Mouse (Mus musculus): ENCODE results near the gene Cuedc2. TPM values are rescaled to one million over a fixed set of nuclear protein-coding genes. Genes with fewer than 3 reads are reported as not detected.

Cuedc2 gene
- total and polyA plus RNA-seq, 2 experiments from 2014 or later: 214 to 388 TPM

DNA sequence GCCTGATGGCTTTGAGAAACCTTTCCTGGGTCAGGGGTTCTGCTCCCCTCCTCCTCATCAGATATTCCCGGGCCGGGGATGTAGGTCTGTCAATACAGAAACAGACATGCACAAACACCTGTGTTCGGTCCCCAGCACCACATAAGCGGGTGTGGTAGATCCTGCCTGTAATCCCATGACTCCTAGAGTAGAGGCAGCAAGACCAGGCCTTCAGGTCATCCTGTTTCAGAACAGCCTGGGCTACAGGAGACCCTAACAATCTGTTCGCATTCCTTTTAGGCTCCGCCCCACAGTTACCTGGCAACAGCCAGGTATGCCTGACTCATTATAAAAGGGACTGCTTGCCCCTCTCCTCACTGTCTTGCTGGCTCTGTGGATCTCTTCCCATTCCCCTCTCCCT is 11.0 kb upstream of the Cuedc2 start:
- H3K27ac ChIP-seq (ENCODE audit: low read depth, low read length): peak overlapping the region; percentile 94; the same call in 1 of the 2 replicates
- peak overlapping the region; percentile 95 for H3K9ac ChIP-seq
- no peak for ATAC-seq
- H3K4me2 ChIP-seq (ENCODE audit: low read depth): peak overlapping the region; percentile 95
- peak overlapping the region; percentile 78 for H3K4me3 ChIP-seq (ENCODE audit: low read depth, low read length)
- no peaks in the 10 kb centered on the region for H3K36me3 ChIP-seq (ENCODE audit: insufficient read depth)
- TF ChIP-seq CTCF (IDR thresholded peaks at IDR 0.05; ENCODE audit: low read depth): no peak
- H3K4me1 ChIP-seq (ENCODE audit: insufficient read depth): 0 out of 2 replicates have a peak, but pooled peaks cover 4% of the 10 kb centered on the region
- no peaks in the 10 kb centered on the region for H3K27me3 ChIP-seq (ENCODE audit: insufficient read depth, low read length)
- no peaks in the 10 kb centered on the region for H3K9me3 ChIP-seq (ENCODE audit: low read length)
- no peak for DNase-seq
- 26% methylated on average over 6 of the region's 6 CpGs for WGBS

DNA sequence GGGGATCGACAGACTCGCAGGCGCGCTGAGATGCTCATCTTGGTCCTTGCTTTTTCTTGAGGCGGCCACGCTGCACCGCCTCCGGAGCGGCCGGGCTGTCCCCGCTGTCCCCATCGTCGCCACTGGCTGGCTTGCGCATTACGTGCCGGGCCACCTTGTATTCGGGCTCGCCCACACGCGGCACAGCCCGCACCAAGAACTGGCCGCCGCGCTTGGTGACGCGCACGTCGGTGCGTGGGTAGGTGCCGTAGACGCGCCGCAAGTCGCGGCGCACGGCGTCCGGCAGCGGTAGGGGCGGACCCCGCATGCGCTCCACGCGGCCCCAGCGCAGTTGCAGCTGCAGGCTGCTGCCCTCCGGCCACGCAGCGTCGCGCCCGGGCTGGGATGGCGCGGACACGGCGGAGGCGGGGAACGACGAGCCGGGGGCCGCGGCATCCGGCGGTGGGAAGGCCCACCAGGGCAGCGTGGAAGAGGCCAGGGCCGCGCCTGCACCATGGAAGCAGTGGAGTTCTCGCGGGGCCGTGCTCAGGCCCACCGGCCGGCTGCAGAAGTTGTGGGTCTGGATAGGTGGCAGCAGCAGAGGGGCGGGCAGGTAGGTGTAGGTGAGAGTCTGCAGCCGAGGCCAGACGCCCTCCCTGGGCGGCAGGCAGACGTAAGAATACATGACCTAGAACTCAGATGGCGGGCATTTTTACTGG is 10.4 kb upstream of the Cuedc2 start:
- peak overlapping the region; percentile 95 for H3K9ac ChIP-seq
- peak; percentile 17 for TF ChIP-seq CTCF (IDR thresholded peaks at IDR 0.05; ENCODE audit: low read depth)
- peak; percentile 94 for DNase-seq
- H3K4me3 ChIP-seq (ENCODE audit: low read depth, low read length): peak overlapping the region; percentile 78
- peak overlapping the region; percentile 95 for H3K4me2 ChIP-seq (ENCODE audit: low read depth)
- H3K36me3 ChIP-seq (ENCODE audit: insufficient read depth): no peaks in the 10 kb centered on the region
- peak overlapping the region; percentile 94 for H3K27ac ChIP-seq (ENCODE audit: low read depth, low read length)
- H3K4me1 ChIP-seq (ENCODE audit: insufficient read depth): 0 out of 2 replicates have a peak, but pooled peaks cover 4% of the 10 kb centered on the region
- peak; percentile 98 for ATAC-seq
- under 1% methylated on average over 69 of the region's 78 CpGs for WGBS
- H3K9me3 ChIP-seq (ENCODE audit: low read length): no peaks in the 10 kb centered on the region
- H3K27me3 ChIP-seq (ENCODE audit: insufficient read depth, low read length): no peaks in the 10 kb centered on the region

DNA sequence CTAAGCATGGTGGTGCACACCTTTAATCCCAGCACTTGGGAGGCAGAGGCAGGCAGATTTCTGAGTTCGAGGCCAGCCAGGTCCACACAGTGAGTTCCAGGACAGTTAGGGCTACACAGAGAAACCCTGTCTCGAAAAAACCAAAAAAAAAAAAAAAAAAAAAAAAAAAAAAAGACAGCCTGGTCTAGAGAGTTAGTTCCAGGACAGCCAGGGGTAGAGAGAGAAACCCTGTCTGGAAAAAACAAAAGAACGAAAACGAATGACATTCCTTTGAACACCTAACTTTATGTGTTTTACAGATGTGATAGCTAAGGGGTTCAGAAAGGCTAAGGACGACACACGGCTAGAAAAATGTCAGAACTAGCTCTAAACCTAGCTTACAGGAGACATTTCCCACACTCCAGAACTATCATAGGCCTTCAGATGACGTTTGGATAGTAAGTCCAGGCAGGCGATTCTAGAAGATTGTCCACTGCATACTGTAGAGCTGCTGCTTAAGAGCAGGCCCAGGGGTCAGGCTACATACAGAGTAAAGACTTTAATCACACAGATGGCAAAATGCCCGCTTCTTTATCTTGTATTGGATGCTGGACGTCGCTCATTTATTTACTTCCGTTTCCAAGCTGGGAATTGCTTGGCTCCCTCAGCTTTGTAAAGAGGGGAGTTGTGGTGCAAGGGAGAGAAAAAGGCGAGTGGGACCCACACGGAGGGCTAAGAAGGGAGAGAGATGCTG is 9.6 kb upstream of the Cuedc2 start:
- no peaks in the 10 kb centered on the region for H3K36me3 ChIP-seq (ENCODE audit: insufficient read depth)
- TF ChIP-seq CTCF (IDR thresholded peaks at IDR 0.05; ENCODE audit: low read depth): no peak
- H3K27ac ChIP-seq (ENCODE audit: low read depth, low read length): peak overlapping the region; percentile 94
- peak overlapping the region; percentile 95 for H3K9ac ChIP-seq
- ATAC-seq (no peak), DNase-seq (no peak)
- 0 out of 2 replicates have a peak, but pooled peaks cover 4% of the 10 kb centered on the region for H3K4me1 ChIP-seq (ENCODE audit: insufficient read depth)
- no peaks in the 10 kb centered on the region for H3K9me3 ChIP-seq (ENCODE audit: low read length)
- peak overlapping the region; percentile 95 for H3K4me2 ChIP-seq (ENCODE audit: low read depth)
- H3K4me3 ChIP-seq (ENCODE audit: low read depth, low read length): peak overlapping the region; percentile 78
- H3K27me3 ChIP-seq (ENCODE audit: insufficient read depth, low read length): no peaks in the 10 kb centered on the region
- WGBS: 26% methylated on average over 14 of the region's 14 CpGs

DNA sequence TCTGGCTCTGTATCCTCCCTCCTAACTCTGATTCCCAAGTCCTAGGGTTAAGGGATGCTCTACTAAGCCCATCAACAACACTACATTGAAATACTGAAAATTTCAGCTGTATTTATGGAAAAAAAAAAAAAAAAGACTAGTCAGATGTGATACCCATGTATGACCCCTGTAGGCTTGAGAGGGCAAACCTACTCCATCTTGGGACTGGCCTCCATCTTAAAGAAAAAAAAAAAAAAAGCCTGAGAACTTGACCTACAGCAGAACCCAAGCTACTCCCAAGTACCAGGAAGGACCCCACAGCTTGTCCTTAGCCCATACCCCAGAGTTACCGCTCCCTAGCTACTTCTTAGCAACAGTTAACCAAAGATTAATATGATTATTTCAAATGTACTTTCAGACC is 8.6 kb upstream of the Cuedc2 start:
- Histone ChIP-seq H3K27me3 (ENCODE audit: insufficient read depth, low read length) (no peaks in the 10 kb centered on the region), H3K9ac (no peak overlapping the region), H3K27ac (ENCODE audit: low read depth, low read length) (no peak overlapping the region), H3K9me3 (ENCODE audit: low read length) (no peaks in the 10 kb centered on the region), H3K4me1 (ENCODE audit: insufficient read depth) (0 out of 2 replicates have a peak, but pooled peaks cover 4% of the 10 kb centered on the region), H3K4me2 (ENCODE audit: low read depth) (no peak overlapping the region), H3K36me3 (ENCODE audit: insufficient read depth) (no peaks in the 10 kb centered on the region), H3K4me3 (ENCODE audit: low read depth, low read length) (no peak overlapping the region)
- DNase-seq (no peak), ATAC-seq (no peak)
- no peak for TF ChIP-seq CTCF (IDR thresholded peaks at IDR 0.05; ENCODE audit: low read depth)
- WGBS: 100% methylated on average over 1 of the region's 1 CpGs

DNA sequence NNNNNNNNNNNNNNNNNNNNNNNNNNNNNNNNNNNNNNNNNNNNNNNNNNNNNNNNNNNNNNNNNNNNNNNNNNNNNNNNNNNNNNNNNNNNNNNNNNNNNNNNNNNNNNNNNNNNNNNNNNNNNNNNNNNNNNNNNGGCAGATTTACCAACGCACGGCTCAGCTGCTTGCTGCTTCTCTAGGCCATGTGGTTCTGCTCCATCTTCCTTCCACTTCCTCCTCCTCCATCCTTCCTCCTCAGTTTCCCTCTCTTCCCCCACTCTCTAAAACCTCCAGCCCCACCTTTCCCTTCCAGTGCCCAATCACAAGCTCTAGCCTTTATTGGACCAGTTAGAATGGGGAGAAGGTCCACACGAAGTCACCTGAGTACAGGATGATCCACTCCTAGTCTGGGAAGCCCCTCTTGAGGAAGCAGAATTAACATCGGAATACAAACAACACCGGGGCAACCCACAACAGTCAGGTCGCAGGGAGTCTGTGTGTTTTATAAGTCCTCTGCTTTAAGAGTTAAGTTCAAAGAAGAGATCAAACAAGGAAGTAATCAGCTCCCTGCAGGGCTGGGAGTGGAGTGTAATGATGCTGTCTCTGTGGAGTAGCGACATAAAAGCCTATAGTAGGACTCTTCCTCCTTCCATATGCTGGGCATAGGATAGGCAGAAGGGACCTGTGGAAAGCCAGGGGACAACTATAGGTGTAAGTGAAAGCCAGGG is 6.4 kb upstream of the Cuedc2 start:
- Histone ChIP-seq H3K27ac (ENCODE audit: low read depth, low read length) (no peak overlapping the region), H3K36me3 (ENCODE audit: insufficient read depth) (no peaks in the 10 kb centered on the region), H3K4me2 (ENCODE audit: low read depth) (no peak overlapping the region), H3K27me3 (ENCODE audit: insufficient read depth, low read length) (no peaks in the 10 kb centered on the region), H3K9ac (no peak overlapping the region), H3K9me3 (ENCODE audit: low read length) (no peaks in the 10 kb centered on the region), H3K4me1 (ENCODE audit: insufficient read depth) (0 out of 2 replicates have a peak, but pooled peaks cover 4% of the 10 kb centered on the region), H3K4me3 (ENCODE audit: low read depth, low read length) (no peak overlapping the region)
- TF ChIP-seq CTCF (IDR thresholded peaks at IDR 0.05; ENCODE audit: low read depth): no peak
- DNase-seq (no peak), ATAC-seq (no peak)
- 23% methylated on average over 7 of the region's 7 CpGs for WGBS

DNA sequence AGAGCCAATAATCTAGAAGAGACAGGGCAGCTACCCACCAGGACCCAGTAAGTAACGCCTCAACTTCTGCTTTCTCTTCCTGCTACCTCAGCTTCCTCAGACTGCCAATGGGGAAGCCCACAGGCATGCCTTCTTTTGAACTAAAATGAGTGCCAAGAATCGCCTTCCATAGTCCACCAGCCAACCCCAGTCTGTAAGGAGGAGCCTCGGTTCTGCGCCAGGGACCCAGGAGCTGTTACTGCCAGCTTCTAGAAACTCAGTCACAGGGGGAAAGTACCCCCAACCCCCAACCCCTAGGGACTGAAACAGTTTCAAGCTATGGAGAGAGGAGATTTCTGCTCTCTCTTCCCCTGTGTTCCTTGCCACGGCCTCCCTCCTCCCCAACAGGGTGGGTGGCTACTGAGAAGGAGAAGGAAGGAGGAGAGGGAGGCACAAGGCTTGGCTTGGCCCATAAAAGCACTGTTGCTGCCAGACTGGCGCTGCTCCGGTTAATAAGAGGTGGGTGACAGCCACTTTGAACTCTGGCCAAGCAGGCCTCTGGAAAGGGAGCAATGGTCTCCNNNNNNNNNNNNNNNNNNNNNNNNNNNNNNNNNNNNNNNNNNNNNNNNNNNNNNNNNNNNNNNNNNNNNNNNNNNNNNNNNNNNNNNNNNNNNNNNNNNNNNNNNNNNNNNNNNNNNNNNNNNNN is 927 bp upstream of the Cuedc2 start:
- no peak for TF ChIP-seq CTCF (IDR thresholded peaks at IDR 0.05; ENCODE audit: low read depth)
- ATAC-seq: peak; percentile 34
- peak; percentile 72 for DNase-seq
- peak overlapping the region; percentile 48 for H3K4me2 ChIP-seq (ENCODE audit: low read depth)
- H3K9me3 ChIP-seq (ENCODE audit: low read length): no peaks in the 10 kb centered on the region
- no peaks in the 10 kb centered on the region for H3K36me3 ChIP-seq (ENCODE audit: insufficient read depth)
- no peaks in the 10 kb centered on the region for H3K27me3 ChIP-seq (ENCODE audit: insufficient read depth, low read length)
- peak overlapping the region; percentile 49; the same call in 1 of the 2 replicates for H3K4me3 ChIP-seq (ENCODE audit: low read depth, low read length)
- peak overlapping the region; percentile 79 for H3K27ac ChIP-seq (ENCODE audit: low read depth, low read length)
- peak overlapping the region; percentile 65 for H3K9ac ChIP-seq
- peaks cover 14% of the 10 kb centered on the region for H3K4me1 ChIP-seq (ENCODE audit: insufficient read depth)
- 36% methylated on average over 7 of the region's 7 CpGs for WGBS
